Mouse (Mus musculus) lung, embryonic 14.5 days (tissue): Measurements from ENCODE around the gene Nek9. TPM values are rescaled to one million over a fixed set of nuclear protein-coding genes. Genes with fewer than 3 reads are reported as not detected.
A peak's percentile ranks its signal among the peaks of the same experiment; 100 is the strongest.

Source experiments
- ATAC-seq: fragments of 200-750 bp; cut with Nextera tagmentation; 2 replicates; pipeline ENCODE4 v1.8.0; 2017; ENCODE audit warnings: mild to moderate bottlenecking, moderate TSS enrichment, moderate library complexity; ENCODE audit not compliant: insufficient read depth
- DNase-seq: peaks from one replicate; pipeline ENCODE4 v3.0.0-alpha.2; 2015
- H3K27ac ChIP-seq: fragments of 300-500 bp; sonication (generic); 2 replicates; pipeline ENCODE4 v1.5.1; 2014; ENCODE audit warnings: low read depth, mild to moderate bottlenecking, moderate library complexity
- H3K27me3 ChIP-seq: fragments of 300-500 bp; sonication (generic); 2 replicates; pipeline ENCODE4 v1.6.1; 2014; ENCODE audit warnings: low read length, control low read depth; ENCODE audit not compliant: insufficient read depth
- H3K36me3 ChIP-seq: fragments of 300-500 bp; sonication (generic); 2 replicates; pipeline ENCODE4 v1.6.1; 2014; ENCODE audit warnings: control low read depth; ENCODE audit not compliant: insufficient read depth
- H3K4me1 ChIP-seq: fragments of 300-500 bp; sonication (generic); 2 replicates; pipeline ENCODE4 v1.6.1; 2014; ENCODE audit warnings: antibody characterized with exemption, control low read depth; ENCODE audit not compliant: insufficient read depth
- H3K4me2 ChIP-seq: fragments of 300-500 bp; sonication (generic); 2 replicates; pipeline ENCODE4 v1.6.1; 2014; ENCODE audit warnings: mild to moderate bottlenecking
- H3K4me3 ChIP-seq: fragments of 300-500 bp; sonication (generic); 2 replicates; pipeline ENCODE4 v1.5.1; 2014; ENCODE audit warnings: low read depth, low read length
- H3K9ac ChIP-seq: fragments of 300-500 bp; sonication (generic); 2 replicates; pipeline ENCODE4 v1.6.1; 2014
- H3K9me3 ChIP-seq: fragments of 300-500 bp; sonication (generic); 2 replicates; pipeline ENCODE4 v1.6.1; 2016; ENCODE audit warnings: low read depth, low read length, control low read depth
- CTCF ChIP-seq: IDR thresholded peaks from 2 replicates; pipeline ENCODE4 v1.5.1; 2016; ENCODE audit warnings: antibody characterized with exemption, low read depth
- WGBS: fragments of 180-500 bp; shearing (Covaris S2); extraction: QIAGEN DNeasy Blood & Tissue Kit; methylation state at CpG from one replicate; pipeline ENCODE4 v1.1.7; 2014; 5-methylcytosine and 5-hydroxymethylcytosine counted together
- polyA plus RNA-seq: library from polyadenylated mRNA; unstranded; fragments of >200 nt; fragmentation: Nextera tagmentation; extraction: Ambion mirVana; gene quantifications from 2 replicates; pipeline ENCODE4 v1.2.1, GENCODE M21; 2014

The Nek9 gene
- polyA plus RNA-seq, 1 experiment from 2014 or later = 18.2 TPM

DNA sequence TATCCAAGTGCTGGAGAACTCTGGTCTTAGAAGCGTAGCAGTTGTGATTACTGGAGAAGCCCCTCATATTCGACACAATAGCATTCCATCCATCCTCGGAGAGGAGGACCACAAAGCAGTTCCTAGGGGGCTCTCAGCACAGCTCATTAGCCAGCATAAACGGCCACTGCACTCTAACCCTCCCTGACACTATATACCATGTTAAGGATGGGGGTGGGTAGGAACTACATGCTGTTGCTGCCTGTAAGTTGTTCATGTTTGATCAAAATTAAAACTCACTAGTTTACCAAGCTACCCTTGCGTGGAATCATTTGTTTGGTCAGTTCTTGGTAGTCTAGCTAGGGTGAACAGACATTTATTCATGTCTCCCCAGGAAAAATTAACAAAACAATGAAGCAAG, 62.9 kb downstream of the Nek9 start:
- Histone ChIP-seq H3K36me3 (0 out of 2 replicates have a peak, but pooled peaks cover 2% of the 10 kb centered on the region), H3K4me1 (peaks cover 8% of the 10 kb centered on the region; the same call in 1 of the 2 replicates), H3K4me2 (no peak overlapping the region), H3K27me3 (no peaks in the 10 kb centered on the region), H3K9ac (no peak overlapping the region), H3K9me3 (no peaks in the 10 kb centered on the region), H3K27ac (no peak overlapping the region), H3K4me3 (no peak overlapping the region)
- no peak for TF ChIP-seq CTCF
- ATAC-seq = no peak
- no peak for DNase-seq
- WGBS = 68% methylated on average over 5 of the region's 5 CpGs

DNA sequence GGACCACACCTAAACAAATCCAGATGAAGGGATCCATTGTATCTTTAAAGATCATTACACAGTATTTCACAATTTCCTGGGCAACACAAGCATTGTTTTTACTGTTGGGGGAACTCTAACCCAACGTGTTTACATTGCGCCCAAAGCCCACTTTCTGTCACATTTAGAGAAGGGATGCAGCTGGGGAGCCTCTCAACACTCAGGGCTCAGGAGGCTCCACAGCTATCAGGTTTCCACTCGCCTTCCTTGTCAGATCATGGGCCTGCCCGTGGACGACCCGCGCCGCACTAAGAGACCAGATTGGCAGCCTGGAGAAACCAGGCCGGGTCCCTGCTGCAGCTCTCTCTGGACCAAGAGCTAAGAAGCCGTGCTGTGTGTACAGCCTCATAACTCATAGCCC, 65.7 kb downstream of the Nek9 start:
- no peak overlapping the region; the same call in 1 of the 2 replicates for H3K9ac ChIP-seq
- no peak for TF ChIP-seq CTCF

DNA sequence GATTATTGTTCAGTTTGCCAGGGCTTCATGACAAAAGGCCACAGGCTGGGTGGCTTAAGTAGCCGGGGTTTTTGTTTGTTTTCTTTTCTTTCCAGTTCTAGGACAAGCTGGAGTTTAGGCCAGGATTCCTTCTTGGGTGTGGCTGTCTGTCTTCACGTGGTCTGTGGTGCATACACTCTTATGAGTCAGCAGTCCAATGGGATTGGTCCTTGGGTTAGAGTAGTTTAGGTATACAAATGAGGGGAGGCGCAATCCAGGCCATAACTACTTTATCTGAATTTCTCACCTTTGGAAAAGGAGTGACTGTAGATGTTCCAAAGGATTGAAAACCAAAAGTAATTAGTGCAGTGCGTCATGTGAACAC, 67.3 kb downstream of the Nek9 start:
- Histone ChIP-seq H3K9ac (no peak overlapping the region), H3K4me2 (no peak overlapping the region), H3K27me3 (no peaks in the 10 kb centered on the region), H3K4me3 (no peak overlapping the region), H3K27ac (no peak overlapping the region), H3K36me3 (0 out of 2 replicates have a peak, but pooled peaks cover 2% of the 10 kb centered on the region), H3K9me3 (no peaks in the 10 kb centered on the region), H3K4me1 (peaks cover 7% of the 10 kb centered on the region; the same call in 1 of the 2 replicates)
- no peak for TF ChIP-seq CTCF
- ATAC-seq (no peak), DNase-seq (no peak)
- 50% methylated on average over 4 of the region's 4 CpGs for WGBS

More for the DNA sequence above, 65.7 kb downstream of the Nek9 start:
- Histone ChIP-seq H3K27ac (peak overlapping the region; percentile 48; the same call in 1 of the 2 replicates), H3K27me3 (no peaks in the 10 kb centered on the region), H3K4me3 (no peak overlapping the region), H3K4me2 (no peak overlapping the region), H3K36me3 (0 out of 2 replicates have a peak, but pooled peaks cover 2% of the 10 kb centered on the region), H3K4me1 (peaks cover 7% of the 10 kb centered on the region; the same call in 1 of the 2 replicates), H3K9me3 (no peaks in the 10 kb centered on the region)
- DNase-seq = peak; percentile 62
- WGBS = 39% methylated on average over 10 of the region's 10 CpGs
- ATAC-seq = peak; percentile 62

DNA sequence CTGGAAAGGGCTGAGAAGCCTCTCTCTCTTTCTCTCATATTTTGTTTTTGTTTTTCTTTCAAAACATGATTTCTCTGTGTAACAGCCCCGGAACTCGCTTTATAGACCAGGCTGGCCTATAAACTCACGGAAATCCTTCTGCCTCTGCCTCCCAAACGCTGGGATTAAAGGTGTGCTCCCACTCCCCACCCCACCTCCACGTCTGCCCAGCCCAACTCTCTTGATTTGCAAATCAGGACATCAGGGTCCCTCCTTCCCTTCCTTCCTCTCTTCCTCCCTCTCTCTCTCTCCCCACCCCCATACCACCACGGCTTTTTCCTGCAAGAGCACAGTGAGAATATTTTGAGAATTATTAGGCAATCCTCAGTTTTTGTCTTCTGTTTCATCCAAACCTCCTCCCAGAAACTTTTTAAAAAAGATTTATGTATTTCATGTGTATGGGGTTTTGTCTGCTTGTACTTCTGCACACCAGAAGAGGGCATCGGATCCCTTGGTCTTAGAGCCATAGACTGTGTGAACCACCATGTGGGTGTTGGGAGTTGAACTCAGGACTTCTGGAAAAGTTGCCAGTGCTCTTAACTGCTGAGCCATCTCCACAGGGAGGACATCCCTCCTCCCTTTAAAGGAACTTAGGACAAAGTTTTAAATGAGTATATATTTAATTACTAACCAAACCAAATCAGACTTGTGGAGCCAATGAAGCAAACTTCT, 67.9 kb downstream of the Nek9 start:
- Histone ChIP-seq H3K4me1 (peaks cover 7% of the 10 kb centered on the region; the same call in 1 of the 2 replicates), H3K27ac (no peak overlapping the region), H3K9me3 (no peaks in the 10 kb centered on the region), H3K9ac (no peak overlapping the region), H3K27me3 (no peaks in the 10 kb centered on the region), H3K4me2 (no peak overlapping the region), H3K4me3 (no peak overlapping the region), H3K36me3 (no peaks in the 10 kb centered on the region)
- DNase-seq = no peak
- no peak for ATAC-seq
- peak; percentile 8; the same call in 1 of the 2 replicates for TF ChIP-seq CTCF
- 70% methylated on average over 7 of the region's 7 CpGs for WGBS

DNA sequence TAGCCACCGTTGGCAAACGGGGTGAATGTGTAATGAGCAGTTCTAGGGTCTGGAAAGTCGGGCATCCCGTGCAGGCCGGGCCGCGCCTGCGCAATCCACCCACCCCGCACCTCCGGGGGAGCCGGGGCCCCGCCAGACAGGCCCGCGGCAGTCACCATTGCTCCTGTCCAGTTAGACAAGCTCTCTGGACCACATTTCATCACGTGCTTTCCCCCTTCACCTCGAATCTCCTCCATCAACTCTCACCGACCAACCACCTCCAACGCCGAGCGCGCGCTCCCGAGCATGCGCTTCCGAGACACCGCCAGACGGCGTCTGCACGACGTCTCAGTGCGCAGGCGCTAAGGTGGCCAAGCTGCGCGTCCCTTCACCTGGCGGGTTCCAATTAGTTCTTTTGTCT, 68.8 kb downstream of the Nek9 start, which contains the start of gene Mlh3:
Mlh3 (minus strand) TSS at position 281 of the 400 bp plus-strand sequence.
- H3K4me1 ChIP-seq = peaks cover 10% of the 10 kb centered on the region; the same call in 1 of the 2 replicates
- peak; percentile 91 for ATAC-seq
- peak; percentile 90 for DNase-seq
- TF ChIP-seq CTCF = peak; percentile 57
- peak within 1 kb of the TSS; percentile 64 for H3K9ac ChIP-seq
- H3K27ac ChIP-seq = peak within 1 kb of the TSS; percentile 71
- H3K9me3 ChIP-seq = no peaks in the 10 kb centered on the region
- H3K36me3 ChIP-seq = no peaks in the 10 kb centered on the region
- 2% methylated on average over 35 of the region's 35 CpGs for WGBS
- H3K4me3 ChIP-seq = peak within 1 kb of the TSS; percentile 51
- H3K27me3 ChIP-seq = no peaks in the 10 kb centered on the region
- peak within 1 kb of the TSS; percentile 65 for H3K4me2 ChIP-seq

DNA sequence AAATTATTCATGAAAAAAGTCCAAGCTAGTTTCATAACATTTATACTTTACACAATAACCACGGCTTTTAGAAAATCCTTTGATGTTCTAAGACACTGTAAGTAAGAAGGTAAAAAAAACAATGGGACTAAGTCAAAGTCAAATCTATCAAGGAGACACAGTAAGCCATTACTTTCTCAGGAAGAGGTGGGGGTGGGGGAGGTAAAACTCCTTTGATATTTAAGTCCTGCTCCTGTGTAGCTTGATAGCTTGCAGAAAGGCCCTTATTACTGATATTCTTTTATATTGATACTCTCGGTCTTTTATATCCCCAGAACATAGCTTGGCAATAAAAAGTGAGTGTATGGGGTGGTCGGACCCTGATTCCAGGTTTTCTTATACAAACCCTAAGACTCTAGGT, 69.3 kb downstream of the Nek9 start:
- Histone ChIP-seq H3K9ac (peak overlapping the region; percentile 64), H3K9me3 (no peaks in the 10 kb centered on the region), H3K27ac (peak overlapping the region; percentile 71), H3K4me2 (peak overlapping the region; percentile 65), H3K36me3 (no peaks in the 10 kb centered on the region), H3K4me3 (peak overlapping the region; percentile 51), H3K27me3 (no peaks in the 10 kb centered on the region), H3K4me1 (peaks cover 10% of the 10 kb centered on the region; the same call in 1 of the 2 replicates)
- no peak for TF ChIP-seq CTCF
- DNase-seq (no peak), ATAC-seq (no peak)
- WGBS = 41% methylated on average over 3 of the region's 3 CpGs

DNA sequence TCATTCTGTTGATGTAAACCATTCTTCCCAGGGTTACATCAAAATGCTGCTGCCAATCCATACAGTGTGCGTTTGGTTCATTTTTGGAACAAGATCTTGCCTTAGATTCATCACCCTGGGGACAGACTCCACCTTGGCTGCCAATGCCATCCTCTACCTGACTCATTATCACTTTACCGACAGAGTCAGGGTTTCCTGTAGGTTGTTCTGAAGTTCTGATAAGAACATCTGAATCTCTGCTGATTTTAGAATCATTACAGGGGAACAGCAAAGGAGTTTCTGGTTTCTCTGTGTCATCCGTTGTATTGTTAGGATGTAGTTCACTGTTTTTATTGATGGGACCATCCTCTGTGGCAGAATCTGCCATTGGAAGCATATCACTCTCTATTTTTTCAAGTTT, 72.9 kb downstream of the Nek9 start:
- no peak for TF ChIP-seq CTCF
- no peak overlapping the region for H3K9ac ChIP-seq
- 75% methylated on average over 3 of the region's 3 CpGs for WGBS
- no peak for ATAC-seq
- H3K4me3 ChIP-seq = no peak overlapping the region
- no peaks in the 10 kb centered on the region for H3K27me3 ChIP-seq
- H3K4me2 ChIP-seq = no peak overlapping the region
- no peaks in the 10 kb centered on the region for H3K9me3 ChIP-seq
- no peak for DNase-seq
- H3K27ac ChIP-seq = no peak overlapping the region
- H3K36me3 ChIP-seq = no peaks in the 10 kb centered on the region
- 0 out of 2 replicates have a peak, but pooled peaks cover 7% of the 10 kb centered on the region for H3K4me1 ChIP-seq
